Mouse (Mus musculus) intestine, embryonic 16.5 days (tissue): ENCODE results near the gene Arhgdia. TPM values are rescaled to one million over a fixed set of nuclear protein-coding genes. Genes with fewer than 3 reads are reported as not detected.
A peak's percentile ranks its signal among the peaks of the same experiment; 100 is the strongest.

Source experiments
- ATAC-seq: fragments of 200-750 bp; cut with Nextera tagmentation; 2 replicates; pipeline ENCODE4 v1.8.0; 2017; ENCODE audit warnings: moderate TSS enrichment, moderate library complexity
- H3K27ac ChIP-seq: fragments of 300-500 bp; sonication (generic); 2 replicates; pipeline ENCODE4 v1.5.1; 2014; ENCODE audit warnings: mild to moderate bottlenecking, low read length
- H3K27me3 ChIP-seq: fragments of 300-500 bp; sonication (generic); replicated peaks from 2 replicates; pipeline ENCODE4 v1.6.1; 2014; ENCODE audit warnings: low read length, control low read depth, mixed read lengths; ENCODE audit not compliant: control insufficient read depth, insufficient read depth
- H3K36me3 ChIP-seq: fragments of 300-500 bp; sonication (generic); 2 replicates; pipeline ENCODE4 v1.6.1; 2014; ENCODE audit warnings: low read length, control low read depth; ENCODE audit not compliant: control insufficient read depth, insufficient read depth
- H3K4me1 ChIP-seq: fragments of 300-500 bp; sonication (generic); 2 replicates; pipeline ENCODE4 v1.6.1; 2014; ENCODE audit warnings: low read length, control low read depth, mixed read lengths; ENCODE audit not compliant: control insufficient read depth, insufficient read depth
- H3K4me2 ChIP-seq: fragments of 300-500 bp; sonication (generic); 2 replicates; pipeline ENCODE4 v1.6.1; 2014; ENCODE audit warnings: low read depth, low read length, control low read depth
- H3K4me3 ChIP-seq: fragments of 300-500 bp; sonication (generic); 2 replicates; pipeline ENCODE4 v1.5.1; 2014; ENCODE audit warnings: mild to moderate bottlenecking, low read length
- H3K9ac ChIP-seq: fragments of 300-500 bp; sonication (generic); 2 replicates; pipeline ENCODE4 v1.6.1; 2014; ENCODE audit warnings: low read depth, low read length
- H3K9me3 ChIP-seq: fragments of 300-500 bp; sonication (generic); 2 replicates; pipeline ENCODE4 v1.6.1; 2016; ENCODE audit warnings: low read length, control low read depth; ENCODE audit not compliant: control insufficient read depth
- WGBS: fragments of 180-500 bp; shearing (Covaris S2); extraction: QIAGEN DNeasy Blood & Tissue Kit; methylation state at CpG from one replicate; pipeline ENCODE4 v1.1.7; 2014; 5-methylcytosine and 5-hydroxymethylcytosine counted together
- polyA plus RNA-seq: library from polyadenylated mRNA; unstranded; fragments of >200 nt; fragmentation: Nextera tagmentation; extraction: Ambion mirVana; gene quantifications from 2 replicates; pipeline ENCODE4 v1.2.1, GENCODE M21; 2015

The Arhgdia gene
- polyA plus RNA-seq, 1 experiment from 2014 or later, result 641 TPM

- no peaks in the 10 kb centered on the region for H3K9me3 ChIP-seq
- H3K9ac ChIP-seq, result peak overlapping the region; percentile 40; the same call in 1 of the 2 replicates
- no peak overlapping the region for H3K4me3 ChIP-seq
- peaks cover 55% of the 10 kb centered on the region for H3K4me1 ChIP-seq
- peak overlapping the region; percentile 94 for H3K27ac ChIP-seq
- no peak for ATAC-seq
- 0 out of 2 replicates have a peak overlapping the region, but pooled peaks have one; percentile 30 for H3K4me2 ChIP-seq
- peaks cover 23% of the 10 kb centered on the region for H3K36me3 ChIP-seq
- H3K27me3 ChIP-seq, result no peaks in the 10 kb centered on the region
Measured at GRCm38 (mm10) chr11:120575940-120576339, 5.5 kb downstream of the Arhgdia start.

GRCm38 (mm10) chr11:120575046-120575445 is 6.4 kb downstream of the Arhgdia start:
- H3K27me3 ChIP-seq, result no peaks in the 10 kb centered on the region
- peaks cover 58% of the 10 kb centered on the region for H3K4me1 ChIP-seq
- peak overlapping the region; percentile 96; the same call in 1 of the 2 replicates for H3K9ac ChIP-seq
- H3K4me2 ChIP-seq, result no peak overlapping the region
- H3K27ac ChIP-seq, result no peak overlapping the region; the same call in 1 of the 2 replicates
- WGBS, result 79% methylated on average over 2 of the region's 2 CpGs
- no peak overlapping the region for H3K4me3 ChIP-seq
- peaks cover 30% of the 10 kb centered on the region for H3K36me3 ChIP-seq
- no peak for ATAC-seq
- H3K9me3 ChIP-seq, result no peaks in the 10 kb centered on the region

- Histone ChIP-seq H3K4me2 (peak overlapping the region; percentile 71), H3K36me3 (peaks cover 31% of the 10 kb centered on the region), H3K9ac (peak overlapping the region; percentile 96), H3K27ac (peak overlapping the region; percentile 55), H3K4me3 (peak overlapping the region; percentile 81), H3K4me1 (peaks cover 50% of the 10 kb centered on the region), H3K9me3 (no peaks in the 10 kb centered on the region), H3K27me3 (no peaks in the 10 kb centered on the region)
- ATAC-seq, result no peak
- 38% methylated on average over 5 of the region's 5 CpGs for WGBS
Measured at GRCm38 (mm10) chr11:120574278-120574600, 7.2 kb downstream of the Arhgdia start.

- Histone ChIP-seq H3K27me3 (no peaks in the 10 kb centered on the region), H3K36me3 (peaks cover 26% of the 10 kb centered on the region), H3K4me3 (peak overlapping the region; percentile 81), H3K9ac (peak overlapping the region; percentile 96), H3K4me1 (peaks cover 44% of the 10 kb centered on the region), H3K27ac (peak overlapping the region; percentile 98), H3K4me2 (peak overlapping the region; percentile 71), H3K9me3 (no peaks in the 10 kb centered on the region)
- ATAC-seq, result no peak
- WGBS, result under 1% methylated on average over 23 of the region's 23 CpGs
Measured at GRCm38 (mm10) chr11:120573585-120574277, 7.7 kb downstream of the Arhgdia start.

GRCm38 (mm10) chr11:120572752-120573584 is 8.5 kb downstream of the Arhgdia start, which contains the start of gene P4hb:
Gene P4hb (minus strand): TSS chr11:120573253.
- peak within 1 kb of the TSS; percentile 98 for H3K27ac ChIP-seq
- no peaks in the 10 kb centered on the region for H3K9me3 ChIP-seq
- ATAC-seq, result peak; percentile 95
- peaks cover 37% of the 10 kb centered on the region for H3K4me1 ChIP-seq
- H3K4me2 ChIP-seq, result peak within 1 kb of the TSS; percentile 71
- peak within 1 kb of the TSS; percentile 81 for H3K4me3 ChIP-seq
- under 1% methylated on average over 88 of the region's 94 CpGs for WGBS
- peak within 1 kb of the TSS; percentile 96 for H3K9ac ChIP-seq
- H3K36me3 ChIP-seq, result peaks cover 18% of the 10 kb centered on the region
- H3K27me3 ChIP-seq, result no peaks in the 10 kb centered on the region

- Histone ChIP-seq H3K4me3 (peak overlapping the region; percentile 81), H3K4me2 (peak overlapping the region; percentile 60), H3K9me3 (no peaks in the 10 kb centered on the region), H3K36me3 (peaks cover 13% of the 10 kb centered on the region), H3K27ac (peak overlapping the region; percentile 92), H3K9ac (peak overlapping the region; percentile 96), H3K27me3 (no peaks in the 10 kb centered on the region), H3K4me1 (peaks cover 35% of the 10 kb centered on the region)
- 0% methylated on average over 23 of the region's 24 CpGs for WGBS
- peak; percentile 17 for ATAC-seq
Measured at GRCm38 (mm10) chr11:120572417-120572751, 9.0 kb downstream of the Arhgdia start.

- peak overlapping the region; percentile 92 for H3K27ac ChIP-seq
- H3K36me3 ChIP-seq, result peaks cover 13% of the 10 kb centered on the region
- peak overlapping the region; percentile 81 for H3K4me3 ChIP-seq
- WGBS, result 6% methylated on average over 11 of the region's 11 CpGs
- no peaks in the 10 kb centered on the region for H3K27me3 ChIP-seq
- H3K9me3 ChIP-seq, result no peaks in the 10 kb centered on the region
- peak overlapping the region; percentile 60 for H3K4me2 ChIP-seq
- ATAC-seq, result 0 out of 2 replicates have a peak, but pooled peaks have one; percentile 1
- H3K9ac ChIP-seq, result peak overlapping the region; percentile 96
- H3K4me1 ChIP-seq, result peaks cover 31% of the 10 kb centered on the region
Measured at GRCm38 (mm10) chr11:120571754-120572416, 9.5 kb downstream of the Arhgdia start.

- H3K4me1 ChIP-seq, result peaks cover 29% of the 10 kb centered on the region
- peak overlapping the region; percentile 81 for H3K4me3 ChIP-seq
- H3K27ac ChIP-seq, result peak overlapping the region; percentile 68
- no peak for ATAC-seq
- H3K9me3 ChIP-seq, result no peaks in the 10 kb centered on the region
- H3K36me3 ChIP-seq, result peaks cover 13% of the 10 kb centered on the region
- H3K27me3 ChIP-seq, result no peaks in the 10 kb centered on the region
- peak overlapping the region; percentile 60 for H3K4me2 ChIP-seq
- H3K9ac ChIP-seq, result peak overlapping the region; percentile 96
- 53% methylated on average over 3 of the region's 3 CpGs for WGBS
Measured at GRCm38 (mm10) chr11:120571122-120571521, 10.3 kb downstream of the Arhgdia start.

GRCm38 (mm10) chr11:120568324-120568723 is 13.1 kb downstream of the Arhgdia start:
- WGBS, result 91% methylated on average over 6 of the region's 6 CpGs

More at GRCm38 (mm10) chr11:120568324-120568723, 13.1 kb downstream of the Arhgdia start:
- H3K9ac ChIP-seq, result no peak overlapping the region
- no peaks in the 10 kb centered on the region for H3K27me3 ChIP-seq
- no peaks in the 10 kb centered on the region for H3K9me3 ChIP-seq
- no peak overlapping the region for H3K27ac ChIP-seq
- peak overlapping the region; percentile 10; the same call in 1 of the 2 replicates for H3K4me2 ChIP-seq
- peaks cover 18% of the 10 kb centered on the region; the same call in 1 of the 2 replicates for H3K4me1 ChIP-seq
- peaks cover 25% of the 10 kb centered on the region for H3K36me3 ChIP-seq
- ATAC-seq, result no peak
- no peak overlapping the region for H3K4me3 ChIP-seq
